Mouse (Mus musculus) hindbrain, embryonic 11.5 days (tissue): ENCODE data around the gene Fam71e2. TPM values are rescaled to one million over a fixed set of nuclear protein-coding genes. Genes with fewer than 3 reads are reported as not detected.

Source experiments
- ATAC-seq: fragments of 200-750 bp; cut with Nextera tagmentation; 2 replicates; pipeline ENCODE4 v1.8.0; 2017; ENCODE audit warnings: mild to moderate bottlenecking, moderate TSS enrichment, moderate library complexity; ENCODE audit not compliant: low FRiP score
- DNase-seq: peaks from one replicate; pipeline ENCODE4 v3.0.0-alpha.2; 2015; ENCODE audit warnings: low spot score
- H3K27ac ChIP-seq: fragments of 300-500 bp; sonication (generic); 2 replicates; pipeline ENCODE4 v1.5.1; 2014; ENCODE audit warnings: mild to moderate bottlenecking, low read depth, low read length
- H3K27me3 ChIP-seq: fragments of 300-500 bp; sonication (generic); 2 replicates; pipeline ENCODE4 v1.6.1; 2014; ENCODE audit warnings: mild to moderate bottlenecking, low read length, moderate library complexity, mixed read lengths; ENCODE audit not compliant: control insufficient read depth, insufficient read depth
- H3K36me3 ChIP-seq: fragments of 300-500 bp; sonication (generic); 2 replicates; pipeline ENCODE4 v1.6.1; 2014; ENCODE audit warnings: mild to moderate bottlenecking, low read length, moderate library complexity, mixed read lengths; ENCODE audit not compliant: control insufficient read depth, insufficient read depth
- H3K4me1 ChIP-seq: fragments of 300-500 bp; sonication (generic); replicated peaks from 2 replicates; pipeline ENCODE4 v1.6.1; 2014; ENCODE audit warnings: low read length, mixed read lengths; ENCODE audit not compliant: control insufficient read depth, insufficient read depth
- H3K4me2 ChIP-seq: fragments of 300-500 bp; sonication (generic); replicated peaks from 2 replicates; pipeline ENCODE4 v1.6.1; 2014; ENCODE audit warnings: mild to moderate bottlenecking, low read depth, low read length
- H3K4me3 ChIP-seq: fragments of 300-500 bp; sonication (generic); 2 replicates; pipeline ENCODE4 v1.5.1; 2014; ENCODE audit warnings: low read depth, low read length
- H3K9ac ChIP-seq: fragments of 300-500 bp; sonication (generic); 2 replicates; pipeline ENCODE4 v1.6.1; 2014; ENCODE audit warnings: low read depth, low read length
- H3K9me3 ChIP-seq: fragments of 300-500 bp; sonication (generic); 2 replicates; pipeline ENCODE4 v1.6.1; 2016; ENCODE audit warnings: low read length; ENCODE audit not compliant: control insufficient read depth
- WGBS: fragments of 180-500 bp; shearing (Covaris S2); extraction: QIAGEN DNeasy Blood & Tissue Kit; methylation state at CpG from one replicate; pipeline ENCODE4 v1.1.7; 2014; 5-methylcytosine and 5-hydroxymethylcytosine counted together
- polyA plus RNA-seq: library from polyadenylated mRNA; unstranded; fragments of >200 nt; fragmentation: Nextera tagmentation; extraction: Ambion mirVana; gene quantifications from 2 replicates; pipeline ENCODE4 v1.2.1, GENCODE M21; 2014

Gene Fam71e2
- polyA plus RNA-seq, 1 experiment from 2014 or later, result not detected

GRCm38 (mm10) chr7:4743354-4743753 lies 27.7 kb downstream of the Fam71e2 start:
- Histone ChIP-seq H3K4me1 (peaks cover 12% of the 10 kb centered on the region), H3K4me2 (no peak overlapping the region), H3K27ac (no peak overlapping the region), H3K36me3 (peaks cover 3% of the 10 kb centered on the region; the same call in 1 of the 2 replicates), H3K9me3 (no peaks in the 10 kb centered on the region), H3K27me3 (no peaks in the 10 kb centered on the region), H3K4me3 (no peak overlapping the region), H3K9ac (no peak overlapping the region)
- DNase-seq, result no peak
- ATAC-seq, result no peak
- 85% methylated on average over 2 of the region's 2 CpGs for WGBS

GRCm38 (mm10) chr7:4742482-4742819 lies 28.7 kb downstream of the Fam71e2 start:
- no peaks in the 10 kb centered on the region for H3K27me3 ChIP-seq
- 0 out of 2 replicates have a peak overlapping the region, but pooled peaks have one; percentile 20 for H3K27ac ChIP-seq
- no peak for ATAC-seq
- WGBS, result 89% methylated on average over 6 of the region's 6 CpGs
- H3K4me1 ChIP-seq, result peaks cover 12% of the 10 kb centered on the region
- no peaks in the 10 kb centered on the region for H3K9me3 ChIP-seq
- no peak for DNase-seq
- no peak overlapping the region for H3K4me2 ChIP-seq
- H3K4me3 ChIP-seq, result no peak overlapping the region
- peaks cover 3% of the 10 kb centered on the region; the same call in 1 of the 2 replicates for H3K36me3 ChIP-seq
- no peak overlapping the region for H3K9ac ChIP-seq

GRCm38 (mm10) chr7:4741672-4742481 lies 29.2 kb downstream of the Fam71e2 start:
- ATAC-seq (no peak), DNase-seq (no peak)
- Histone ChIP-seq H3K27me3 (no peaks in the 10 kb centered on the region), H3K27ac (no peak overlapping the region; the same call in 1 of the 2 replicates), H3K36me3 (peaks cover 3% of the 10 kb centered on the region; the same call in 1 of the 2 replicates), H3K9me3 (no peaks in the 10 kb centered on the region), H3K4me2 (peak overlapping the region; percentile 89), H3K4me3 (peak overlapping the region; percentile 71; the same call in 1 of the 2 replicates), H3K4me1 (peaks cover 12% of the 10 kb centered on the region), H3K9ac (peak overlapping the region; percentile 95)
- 81% methylated on average over 21 of the region's 21 CpGs for whole genome bisulfite sequencing

GRCm38 (mm10) chr7:4741151-4741550 lies 30.0 kb downstream of the Fam71e2 start:
- WGBS, result 5% methylated on average over 4 of the region's 4 CpGs

GRCm38 (mm10) chr7:4740309-4740727 lies 30.8 kb downstream of the Fam71e2 start:
- Histone ChIP-seq H3K36me3 (no peaks in the 10 kb centered on the region), H3K9me3 (no peaks in the 10 kb centered on the region), H3K9ac (peak overlapping the region; percentile 95), H3K27ac (peak overlapping the region; percentile 92), H3K4me2 (peak overlapping the region; percentile 89), H3K4me1 (peaks cover 12% of the 10 kb centered on the region), H3K27me3 (no peaks in the 10 kb centered on the region), H3K4me3 (peak overlapping the region; percentile 71)
- no peak; the same call in 1 of the 2 replicates for ATAC-seq
- no peak for DNase-seq
- WGBS, result 0% methylated on average over 13 of the region's 14 CpGs

More at GRCm38 (mm10) chr7:4741151-4741550, 30.0 kb downstream of the Fam71e2 start:
- Histone ChIP-seq H3K27ac (peak overlapping the region; percentile 92), H3K36me3 (peaks cover 2% of the 10 kb centered on the region; the same call in 1 of the 2 replicates), H3K4me2 (peak overlapping the region; percentile 89), H3K27me3 (no peaks in the 10 kb centered on the region), H3K4me1 (peaks cover 12% of the 10 kb centered on the region), H3K9me3 (no peaks in the 10 kb centered on the region), H3K9ac (peak overlapping the region; percentile 95), H3K4me3 (peak overlapping the region; percentile 71)
- DNase-seq (peak; percentile 43), ATAC-seq (no peak)

- H3K4me2 ChIP-seq, result peak within 1 kb of the TSS; percentile 89
- H3K27me3 ChIP-seq, result no peaks in the 10 kb centered on the region
- H3K36me3 ChIP-seq, result no peaks in the 10 kb centered on the region
- H3K4me1 ChIP-seq, result peaks cover 12% of the 10 kb centered on the region
- peak within 1 kb of the TSS; percentile 71 for H3K4me3 ChIP-seq
- H3K9me3 ChIP-seq, result no peaks in the 10 kb centered on the region
- ATAC-seq (peak; percentile 98), DNase-seq (peak; percentile 97)
- peak within 1 kb of the TSS; percentile 92 for H3K27ac ChIP-seq
- under 1% methylated on average over 33 of the region's 44 CpGs for WGBS
- peak within 1 kb of the TSS; percentile 95 for H3K9ac ChIP-seq
These were observed 31.4 kb downstream of the Fam71e2 start, which contains the start of gene Kmt5c for GRCm38 (mm10) chr7:4739544-4740275. Gene Kmt5c (plus strand): TSS chr7:4740115.

GRCm38 (mm10) chr7:4739041-4739543 lies 32.0 kb downstream of the Fam71e2 start:
- H3K27me3 ChIP-seq, result no peaks in the 10 kb centered on the region
- H3K36me3 ChIP-seq, result no peaks in the 10 kb centered on the region
- H3K4me3 ChIP-seq, result peak overlapping the region; percentile 25
- no peak overlapping the region for H3K9ac ChIP-seq
- no peaks in the 10 kb centered on the region for H3K9me3 ChIP-seq
- H3K4me1 ChIP-seq, result peaks cover 12% of the 10 kb centered on the region
- ATAC-seq (no peak), DNase-seq (no peak)
- 57% methylated on average over 10 of the region's 10 CpGs for WGBS
- H3K27ac ChIP-seq, result peak overlapping the region; percentile 58; the same call in 1 of the 2 replicates
- peak overlapping the region; percentile 25 for H3K4me2 ChIP-seq

GRCm38 (mm10) chr7:4732968-4733392 lies 38.1 kb downstream of the Fam71e2 start:
- no peak overlapping the region for H3K27ac ChIP-seq
- no peaks in the 10 kb centered on the region for H3K9me3 ChIP-seq
- no peak overlapping the region for H3K9ac ChIP-seq
- 77% methylated on average over 6 of the region's 6 CpGs for WGBS
- no peaks in the 10 kb centered on the region for H3K27me3 ChIP-seq
- H3K4me3 ChIP-seq, result no peak overlapping the region
- H3K4me2 ChIP-seq, result no peak overlapping the region
- no peak for DNase-seq
- H3K36me3 ChIP-seq, result no peaks in the 10 kb centered on the region
- no peaks in the 10 kb centered on the region for H3K4me1 ChIP-seq
- no peak for ATAC-seq
